In the genomic region with DNA sequence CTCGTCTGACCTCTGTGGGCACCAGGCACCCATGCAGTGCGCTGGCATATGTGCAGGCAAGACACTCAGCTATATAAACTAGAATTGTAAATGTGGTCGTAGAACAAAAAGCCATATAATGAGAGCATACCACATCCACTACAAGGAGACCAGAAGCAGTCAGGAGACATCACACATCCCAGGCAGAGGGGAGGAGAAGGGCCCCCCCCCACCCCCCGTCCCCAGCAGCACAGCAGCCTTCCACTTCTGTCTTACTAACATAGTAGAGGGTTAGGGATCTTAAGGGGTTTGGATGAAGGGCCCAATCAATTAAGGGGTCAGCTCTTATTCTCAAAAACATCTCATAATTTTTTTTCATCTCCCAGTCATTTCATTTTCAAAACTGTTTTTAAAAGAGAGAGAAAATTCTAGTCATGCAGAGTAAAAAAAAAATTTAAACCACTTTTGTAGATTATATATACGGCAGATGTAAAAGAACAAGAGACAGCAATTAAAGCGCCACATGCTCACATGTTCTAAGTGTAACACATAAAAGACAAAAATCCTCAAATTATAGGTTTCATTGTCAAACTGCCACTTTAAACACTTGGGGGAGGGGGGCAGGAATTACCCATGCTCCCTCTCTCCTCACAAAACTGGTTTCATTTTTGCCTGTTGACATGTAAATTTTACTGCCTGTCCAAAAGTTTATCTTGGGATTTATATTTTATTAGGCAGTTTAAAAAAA, we compare ENCODE assay signal across 19 mouse cellular contexts.
A peak's percentile ranks its signal among the peaks of the same experiment; 100 is the strongest.
DNase-seq lines count a peak whose midpoint lies in the region; ATAC-seq and TF ChIP-seq lines count a peak whose summit lies in the region.
"Had no signal": no experiment of that assay in that cellular context is flagged by ENCODE, and none has a peak within 500 bp of the region (broad histone marks: within the 10 kb centered on the region; RNA-seq: fewer than 3 reads in every experiment).

No protein-coding gene starts in this region.

- TF ChIP-seq POLR2A in brain, embryonic 14.5 days (IDR thresholded peaks at IDR 0.05; ENCODE audit: borderline replicate concordance, extremely low read depth, insufficient read depth, insufficient read length, poor library complexity, severe bottlenecking) = no peak
- no peak for TF ChIP-seq POLR2A in embryonic fibroblast, embryonic 13.5 days (IDR thresholded peaks at IDR 0.05; ENCODE audit: low read depth, low read length)

- no peak for TF ChIP-seq CTCF in brain, embryonic 14.5 days (IDR thresholded peaks at IDR 0.05; ENCODE audit: borderline replicate concordance, extremely low read depth, insufficient read depth, insufficient read length)
- no peak for TF ChIP-seq CTCF in embryonic fibroblast, embryonic 13.5 days (IDR thresholded peaks at IDR 0.05; ENCODE audit: borderline replicate concordance, insufficient read depth, low read length)

- no peaks in the 10 kb centered on the region for H3K9me3 ChIP-seq in intestine, embryonic 15.5 days
- no peaks in the 10 kb centered on the region for H3K9me3 ChIP-seq in intestine, embryonic 16.5 days (ENCODE audit: control insufficient read depth, low read length)
- no peaks in the 10 kb centered on the region for H3K9me3 ChIP-seq in limb, embryonic 11.5 days (ENCODE audit: control insufficient read depth, low read length)
- H3K9me3 ChIP-seq: heart, embryonic 10.5 days; liver, embryonic 13.5 days; megakaryocyte, embryonic 14.5 days had no signal

- no peaks in the 10 kb centered on the region for H3K27me3 ChIP-seq in intestine, embryonic 15.5 days (replicated peaks)
- no peaks in the 10 kb centered on the region for H3K27me3 ChIP-seq in intestine, embryonic 16.5 days (replicated peaks; ENCODE audit: control insufficient read depth, insufficient read depth, low read length)
- no peaks in the 10 kb centered on the region for H3K27me3 ChIP-seq in limb, embryonic 11.5 days (ENCODE audit: control insufficient read depth, insufficient read depth, low read length)
- H3K27me3 ChIP-seq: liver, embryonic 13.5 days had no signal

- H3K4me1 ChIP-seq in intestine, embryonic 15.5 days (replicated peaks) = peaks cover 70% of the 10 kb centered on the region
- peaks cover 67% of the 10 kb centered on the region for H3K4me1 ChIP-seq in intestine, embryonic 16.5 days (ENCODE audit: control insufficient read depth, insufficient read depth, low read length)
- H3K4me1 ChIP-seq in embryonic fibroblast, embryonic 13.5 days (ENCODE audit: control insufficient read depth, insufficient read depth, low read length) = peaks cover 33% of the 10 kb centered on the region
- H3K4me1 ChIP-seq in limb, embryonic 11.5 days (ENCODE audit: control insufficient read depth, insufficient read depth, low read length) = peaks cover 78% of the 10 kb centered on the region
- H3K4me1 ChIP-seq: liver, embryonic 13.5 days; megakaryocyte, embryonic 14.5 days had no signal

- ATAC-seq in intestine, embryonic 15.5 days = no peak
- ATAC-seq in intestine, embryonic 16.5 days = no peak
- no peak for ATAC-seq in limb, embryonic 11.5 days (ENCODE audit: insufficient number of reproducible peaks, low FRiP score, low TSS enrichment, low read depth)
- no peak for ATAC-seq in megakaryocyte progenitor cell, adult 5-6 weeks (replicated peaks; ENCODE audit: poor library complexity)
- ATAC-seq: hindbrain, postnatal 0 days had no signal

- intact Hi-C loops in gastrocnemius, postnatal 36 days (cut with DNase I) = no loop called here

- no peak overlapping the region for H3K4me3 ChIP-seq in intestine, embryonic 15.5 days (replicated peaks)
- H3K4me3 ChIP-seq in intestine, embryonic 16.5 days (ENCODE audit: low read length) = no peak overlapping the region
- no peak overlapping the region for H3K4me3 ChIP-seq in embryonic fibroblast, embryonic 13.5 days (ENCODE audit: insufficient read depth, low read length)
- H3K4me3 ChIP-seq in limb, embryonic 11.5 days (ENCODE audit: low read depth, low read length) = no peak overlapping the region
- H3K4me3 ChIP-seq: heart, embryonic 10.5 days; liver, embryonic 13.5 days; megakaryocyte, embryonic 14.5 days had no signal

- no peak overlapping the region for H3K4me2 ChIP-seq in intestine, embryonic 15.5 days (replicated peaks)
- no peak overlapping the region for H3K4me2 ChIP-seq in intestine, embryonic 16.5 days (ENCODE audit: low read depth, low read length)
- no peak overlapping the region for H3K4me2 ChIP-seq in limb, embryonic 11.5 days (ENCODE audit: low read depth, severe bottlenecking)
- H3K4me2 ChIP-seq: liver, embryonic 13.5 days had no signal

- no peaks in the 10 kb centered on the region for H3K36me3 ChIP-seq in intestine, embryonic 15.5 days
- no peaks in the 10 kb centered on the region for H3K36me3 ChIP-seq in intestine, embryonic 16.5 days (ENCODE audit: control insufficient read depth, insufficient read depth, low read length)
- no peaks in the 10 kb centered on the region for H3K36me3 ChIP-seq in limb, embryonic 11.5 days (ENCODE audit: control insufficient read depth, insufficient read depth, low read length)
- H3K36me3 ChIP-seq: heart, embryonic 10.5 days; liver, embryonic 13.5 days had no signal

- WGBS in intestine, embryonic 15.5 days = 66% methylated on average over 6 of the region's 6 CpGs
- WGBS in intestine, embryonic 16.5 days = 72% methylated on average over 6 of the region's 6 CpGs
- WGBS in limb, embryonic 11.5 days = 59% methylated on average over 6 of the region's 6 CpGs

- no peak overlapping the region for H3K9ac ChIP-seq in intestine, embryonic 15.5 days
- no peak overlapping the region for H3K9ac ChIP-seq in intestine, embryonic 16.5 days (ENCODE audit: low read depth, low read length)
- H3K9ac ChIP-seq in limb, embryonic 11.5 days (ENCODE audit: low read length) = no peak overlapping the region
- H3K9ac ChIP-seq: liver, embryonic 13.5 days had no signal

- H3K27ac ChIP-seq in intestine, embryonic 15.5 days = 0 out of 2 replicates have a peak overlapping the region, but pooled peaks have one; percentile 7
- no peak overlapping the region for H3K27ac ChIP-seq in intestine, embryonic 16.5 days (ENCODE audit: low read length)
- peak overlapping the region; percentile 72 for H3K27ac ChIP-seq in embryonic fibroblast, embryonic 13.5 days (ENCODE audit: insufficient read depth, low read length)
- H3K27ac ChIP-seq in limb, embryonic 11.5 days (replicated peaks; ENCODE audit: low read depth, low read length) = peak overlapping the region; percentile 92
- H3K27ac ChIP-seq: hindbrain, postnatal 0 days; liver, embryonic 13.5 days had no signal

- peak; percentile 77 for DNase-seq in brain, embryonic 14.5 days (ENCODE audit: low read depth)
- no peak for DNase-seq in limb, embryonic 11.5 days (ENCODE audit: low spot score)
- no peak for DNase-seq in gastrocnemius, postnatal 36 days
- DNase-seq in cerebellum, postnatal 14 days = no peak
- DNase-seq: adrenal gland, postnatal 14 days; cerebellum, adult 18-20 months; gastrocnemius, postnatal 10 days; kidney, postnatal 25 days; liver, embryonic 13.5 days; lung, postnatal 10 days; spleen, adult 18-20 months; thymus, postnatal 14 days had no signal
